Mouse (Mus musculus) CH12.LX (cell line): ENCODE measurements at regions not wholly inside any gene's neighbourhood (a gene's known extent, or its start where the extent isn't known, plus 50 kb on each side); places are given as distances from the start of the nearest gene placed in this dataset.

ENCODE experiments used
- DNase-seq: peaks from one replicate; pipeline ENCODE4 v3.0.0-alpha.2; 2013; ENCODE audit errors: extremely low read depth
- H3K27ac ChIP-seq: 2 replicates; pipeline ENCODE4 v1.5.1; 2012; ENCODE audit warnings: low read depth, mild to moderate bottlenecking, control low read depth, moderate library complexity; ENCODE audit not compliant: insufficient read depth
- H3K27me3 ChIP-seq: replicated peaks from 2 replicates; pipeline ENCODE3; 2012; ENCODE audit warnings: inconsistent platforms
- H3K36me3 ChIP-seq, 2 experiments: replicated peaks in 1 of 2; 2 replicates each; pipeline versions ENCODE3 to v1.6.1; 2012; ENCODE audit warnings: inconsistent platforms in 1 of 2, low read length in 1 of 2, mild to moderate bottlenecking in 1 of 2, mixed read lengths in 1 of 2, moderate library complexity in 1 of 2; ENCODE audit not compliant: control insufficient read depth in 1 of 2, insufficient read depth in 1 of 2
- H3K4me1 ChIP-seq, 2 experiments: 2 replicates each; pipeline ENCODE4 v1.6.1; 2012; ENCODE audit warnings: inconsistent platforms in 1 of 2, moderate library complexity in 1 of 2; ENCODE audit not compliant: insufficient read depth in 2 of 2, control insufficient read depth in 1 of 2
- H3K4me2 ChIP-seq: 2 replicates; pipeline ENCODE4 v1.6.1; 2012; ENCODE audit warnings: low read depth, mild to moderate bottlenecking, control low read depth; ENCODE audit not compliant: poor library complexity, insufficient read depth, severe bottlenecking
- H3K4me3 ChIP-seq, 3 experiments: fragments of 150-350 bp in 1 of 3; sonication (generic) in 1 of 3; replicated peaks in 1 of 3; 2 replicates each; pipeline versions ENCODE3 to v1.5.1; 2011 to 2012; ENCODE audit warnings: low read depth in 2 of 3, low read length in 2 of 3, mild to moderate bottlenecking in 2 of 3, moderate library complexity in 2 of 3, control low read depth in 1 of 3, improper control_type of control experiment in 1 of 3, inconsistent platforms in 1 of 3, mixed read lengths in 1 of 3; ENCODE audit not compliant: poor library complexity in 1 of 3
- H3K79me2 ChIP-seq: replicated peaks from 2 replicates; pipeline ENCODE4 v1.6.1; 2012; ENCODE audit warnings: mild to moderate bottlenecking, moderate library complexity; ENCODE audit not compliant: control insufficient read depth, poor library complexity, insufficient read depth, severe bottlenecking; ENCODE audit errors: extremely low read depth
- H3K9ac ChIP-seq: 2 replicates; pipeline ENCODE4 v1.6.1; 2012; ENCODE audit warnings: low read depth, mild to moderate bottlenecking, control low read depth, moderate library complexity; ENCODE audit not compliant: insufficient read depth
- H3K9me3 ChIP-seq: replicated peaks from 2 replicates; pipeline ENCODE3; 2012; ENCODE audit warnings: low read length, inconsistent platforms, mixed read lengths
- CHD2 ChIP-seq: IDR thresholded peaks from 2 replicates; pipeline ENCODE4 v1.6.1; 2011; ENCODE audit warnings: low read length, improper control_type of control experiment
- ELF1 ChIP-seq: IDR thresholded peaks from 2 replicates; pipeline ENCODE4 v1.6.1; 2014; ENCODE audit warnings: low read depth, mild to moderate bottlenecking, inconsistent platforms, low read length, improper control_type of control experiment
- ETS1 ChIP-seq: conservative IDR thresholded peaks from 2 replicates; pipeline ENCODE4 v1.6.1; 2012; ENCODE audit warnings: low read depth, mild to moderate bottlenecking, inconsistent platforms, low read length, improper control_type of control experiment, moderate library complexity
- GABPA ChIP-seq: IDR thresholded peaks from 2 replicates; pipeline ENCODE4 v1.6.1; 2012; ENCODE audit warnings: low read depth, low read length, improper control_type of control experiment, inconsistent platforms; ENCODE audit not compliant: insufficient replicate concordance
- HCFC1 ChIP-seq: IDR thresholded peaks from 2 replicates; pipeline ENCODE4 v1.6.1; 2012; ENCODE audit warnings: low read depth, mild to moderate bottlenecking, inconsistent platforms, low read length, improper control_type of control experiment
- JUN ChIP-seq: IDR thresholded peaks from 2 replicates; pipeline ENCODE4 v1.6.1; 2011; ENCODE audit warnings: low read depth, mild to moderate bottlenecking, low read length, improper control_type of control experiment, moderate library complexity; ENCODE audit not compliant: insufficient read depth
- KAT2A ChIP-seq: IDR thresholded peaks from 2 replicates; pipeline ENCODE4 v1.6.1; 2012; ENCODE audit warnings: low read length, improper control_type of control experiment, inconsistent platforms; ENCODE audit not compliant: insufficient replicate concordance
- MAX ChIP-seq: IDR thresholded peaks from 2 replicates; pipeline ENCODE4 v1.6.1; 2011; ENCODE audit warnings: low read length, improper control_type of control experiment
- NELFE ChIP-seq: IDR thresholded peaks from 2 replicates; pipeline ENCODE4 v1.6.1; 2011; ENCODE audit warnings: low read depth, low read length, improper control_type of control experiment
- NRF1 ChIP-seq: IDR thresholded peaks from 2 replicates; pipeline ENCODE4 v1.6.1; 2014; ENCODE audit warnings: low read depth, mild to moderate bottlenecking, inconsistent platforms, low read length, improper control_type of control experiment, moderate library complexity
- POLR2A ChIP-seq: IDR thresholded peaks from 2 replicates; pipeline ENCODE4 v1.6.1; 2011; ENCODE audit warnings: low read depth, mild to moderate bottlenecking, improper control_type of control experiment, low read length
- UBTF ChIP-seq: IDR thresholded peaks from 2 replicates; pipeline ENCODE4 v1.6.1; 2012; ENCODE audit warnings: low read depth, mild to moderate bottlenecking, inconsistent platforms, low read length, improper control_type of control experiment, moderate library complexity
- USF1 ChIP-seq: IDR thresholded peaks from 2 replicates; pipeline ENCODE4 v1.6.1; 2014; ENCODE audit warnings: low read depth, mild to moderate bottlenecking, inconsistent platforms, low read length, improper control_type of control experiment
- dilution Hi-C: fragments of 300-500 bp; cut with MboI; formaldehyde crosslinking; loops from 2 replicates; pipeline ENCODE4 v1.14.3; 2020; ENCODE audit warnings: low sequenced_read_pairs; ENCODE audit not compliant: extremely low pct_unique_long_range_greater_than_20kb, extremely low pct_ligation_motif_present
- in situ Hi-C: fragments of 300-500 bp; cut with MboI; formaldehyde crosslinking; loops from 3 replicates; pipeline ENCODE4 v1.14.3; 2019; ENCODE audit warnings: low sequenced_read_pairs, low pct_ligation_motif_present, low pct_unique_long_range_greater_than_20kb, mixed read lengths

GRCm38 (mm10) chrX:11821880-11822768, 338.0 kb downstream of the Bcor start:
- in situ Hi-C loops = no loop called here
- H3K4me2 ChIP-seq = no peak overlapping the region
- H3K4me3 ChIP-seq = no peak overlapping the region

DNA sequence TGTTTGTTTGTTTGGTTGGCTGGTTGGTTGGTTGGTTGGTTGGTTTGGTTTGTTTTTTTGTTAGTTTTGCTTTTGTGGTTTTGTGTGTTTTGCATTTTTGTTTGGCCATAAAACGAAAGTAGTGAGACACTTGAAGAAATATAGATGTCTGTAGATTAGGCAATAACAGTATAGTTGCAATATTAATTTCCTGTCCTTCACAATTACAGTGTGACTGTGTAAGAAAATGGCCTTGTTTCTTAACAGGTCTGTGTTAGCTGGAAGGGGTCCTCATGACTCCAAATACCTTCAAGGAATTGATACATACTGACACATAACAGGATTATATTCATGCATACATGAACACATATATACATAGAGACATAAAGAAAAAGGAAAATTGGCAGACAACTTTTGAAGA, 334.2 kb downstream of the Bcor start:
- in situ Hi-C loops = no loop called here
- H3K36me3 ChIP-seq = no peaks in the 10 kb centered on the region
- no peak for DNase-seq
- no peaks in the 10 kb centered on the region for H3K79me2 ChIP-seq
- no peak overlapping the region for H3K4me3 ChIP-seq
- H3K27ac ChIP-seq = no peak overlapping the region
- no peak for TF ChIP-seq HCFC1
- TF ChIP-seq USF1 = no peak
- TF ChIP-seq CHD2 = no peak
- no peak for TF ChIP-seq NRF1
- no peak for TF ChIP-seq JUN
- TF ChIP-seq ETS1 = no peak
- TF ChIP-seq NELFE = no peak
- no peak for TF ChIP-seq POLR2A
- no peak for TF ChIP-seq MAX
- TF ChIP-seq ELF1 = no peak
- TF ChIP-seq GABPA = no peak
- TF ChIP-seq, all 38 proteins: peak for 0
- Histone ChIP-seq H3K4me1 (peaks cover 28% of the 10 kb centered on the region in 2 experiments), H3K27me3 (no peaks in the 10 kb centered on the region), H3K4me2 (no peak overlapping the region), H3K9ac (no peak overlapping the region), H3K9me3 (no peaks in the 10 kb centered on the region)
- dilution Hi-C loops = no loop called here

More at GRCm38 (mm10) chrX:11821880-11822768, 338.0 kb downstream of the Bcor start:
- no peak overlapping the region for H3K27ac ChIP-seq
- H3K27me3 ChIP-seq = no peaks in the 10 kb centered on the region
- no peaks in the 10 kb centered on the region for H3K79me2 ChIP-seq
- TF ChIP-seq KAT2A = no peak
- TF ChIP-seq UBTF = no peak
- H3K36me3 ChIP-seq = no peaks in the 10 kb centered on the region
- H3K9me3 ChIP-seq = no peaks in the 10 kb centered on the region
- peaks cover 9 to 18% of the 10 kb centered on the region in 2 experiments; a peak in 2 of 4 replicates for H3K4me1 ChIP-seq
- dilution Hi-C loops = no loop called here
- no peak for DNase-seq
- no peak overlapping the region for H3K9ac ChIP-seq
